Mouse (Mus musculus) thymus, adult 2 months (tissue): Measurements from ENCODE around the gene C1s1.
"Not testable (repeated sequence)": the region's sequence is repeated elsewhere in the genome, so short reads cannot be mapped to it uniquely, and the experiment has no call there.

ENCODE experiments used
- CTCF ChIP-seq: fragments of 200-500 bp; IDR thresholded peaks from 2 replicates; pipeline ENCODE4 v1.5.1; 2012; ENCODE audit warnings: mild to moderate bottlenecking, control low read depth, low read length, moderate library complexity, borderline replicate concordance; ENCODE audit not compliant: control insufficient read depth, poor library complexity, insufficient read depth; ENCODE audit errors: extremely low read depth
- POLR2A ChIP-seq: fragments of 200-500 bp; IDR thresholded peaks from 2 replicates; pipeline ENCODE4 v1.6.1; 2012; ENCODE audit warnings: mild to moderate bottlenecking, low read length, control low read depth, moderate library complexity; ENCODE audit not compliant: control insufficient read depth, poor library complexity, insufficient read depth; ENCODE audit errors: extremely low read depth

DNA sequence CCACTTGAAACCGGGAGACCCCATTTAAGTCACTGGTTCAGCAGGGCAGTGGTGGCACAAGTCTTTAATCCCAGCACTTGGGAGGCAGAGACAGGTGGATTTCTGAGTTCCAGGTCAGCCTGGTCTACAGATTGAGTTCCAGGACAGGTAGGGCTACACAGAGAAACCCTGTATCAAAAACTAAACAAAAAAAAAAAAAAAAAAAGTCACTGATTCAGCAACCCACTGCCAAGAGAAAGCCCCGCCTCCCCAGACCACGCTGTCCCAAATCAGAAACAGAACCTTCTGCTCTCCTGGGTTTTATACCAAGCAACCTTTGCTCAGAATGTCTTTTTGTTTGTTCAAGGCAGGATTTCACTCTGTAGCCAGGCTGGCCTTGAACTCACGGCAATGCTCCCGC, 33.0 kb downstream of the C1s1 start:
- TF ChIP-seq POLR2A, CTCF: not testable (repeated sequence)
